Mouse (Mus musculus): ENCODE measurements around the gene Gm11596.

DNA sequence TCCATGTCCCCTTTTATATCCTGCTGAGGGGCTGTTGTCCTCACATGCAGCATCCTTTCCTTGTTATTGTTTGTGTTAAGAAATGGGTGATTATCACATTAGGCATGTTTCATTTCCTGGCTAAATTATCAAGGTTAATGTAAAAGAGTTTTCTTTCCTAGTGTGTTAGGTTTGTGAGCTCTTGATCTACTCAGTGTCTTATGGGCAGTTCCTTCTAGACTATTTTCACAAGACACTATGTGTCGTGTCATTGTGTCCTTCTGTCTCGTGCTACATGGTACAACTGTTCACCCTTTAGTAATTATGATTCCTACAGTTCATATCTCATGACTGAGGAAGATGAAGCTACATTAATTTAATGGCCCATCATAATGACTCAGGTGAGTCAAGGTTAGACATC lies at the start of gene Gm11596:
- TF ChIP-seq CTCF (IDR thresholded peaks at IDR 0.05; ENCODE audit: low read depth): no peak
- no peak for TF ChIP-seq EP300 (optimal IDR thresholded peaks at IDR 0.05)

All from stomach, postnatal 0 days (tissue).